Mouse (Mus musculus) kidney, postnatal 4 days (tissue): ENCODE measurements around the gene Napb.
A peak's percentile ranks its signal among the peaks of the same experiment; 100 is the strongest.
"Not testable (repeated sequence)": the region's sequence is repeated elsewhere in the genome, so short reads cannot be mapped to it uniquely, and the experiment has no call there.

Experiments used
- DNase-seq, 2 experiments: peaks; one replicate each; pipeline ENCODE4 v3.0.0; 2021; ENCODE audit warnings: mixed read lengths in 2 of 2

The Napb gene

DNA sequence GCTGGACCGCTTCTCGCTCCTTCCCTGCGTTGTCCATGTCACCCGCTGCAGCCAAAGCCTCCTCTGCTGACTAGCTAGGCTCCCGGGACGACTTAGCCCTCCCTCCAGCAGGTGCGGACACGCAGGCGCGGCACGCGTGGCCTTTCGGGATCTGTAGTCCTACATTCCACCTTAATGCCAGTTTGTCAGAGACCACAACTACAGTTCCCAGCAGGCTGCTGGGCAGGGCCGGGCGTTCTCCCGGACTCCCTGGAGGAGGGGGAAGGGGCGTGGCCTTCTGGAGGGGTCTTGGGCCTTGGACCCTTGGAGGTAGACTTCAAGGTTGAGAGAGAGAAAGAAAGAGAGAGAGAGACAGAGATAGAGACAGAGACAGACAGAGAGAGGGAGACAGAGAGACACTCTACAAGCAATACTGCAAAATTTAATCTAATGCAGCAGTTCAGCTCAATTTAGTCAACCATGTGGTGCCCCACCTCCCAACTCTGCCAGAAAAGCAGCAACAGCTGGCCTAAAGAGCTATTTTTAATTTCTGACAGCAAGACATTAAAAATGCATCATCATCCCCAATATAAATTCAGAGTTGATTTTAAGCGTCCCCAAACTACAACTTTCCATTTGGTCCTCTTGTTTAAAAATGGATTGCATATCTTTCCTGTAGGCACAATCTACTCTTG, at the start of gene Napb:
Gene Napb, minus strand, starts transcription at position 141 of the 674 bp plus-strand sequence.
- DNase-seq = peak; percentile 94 to 95

DNA sequence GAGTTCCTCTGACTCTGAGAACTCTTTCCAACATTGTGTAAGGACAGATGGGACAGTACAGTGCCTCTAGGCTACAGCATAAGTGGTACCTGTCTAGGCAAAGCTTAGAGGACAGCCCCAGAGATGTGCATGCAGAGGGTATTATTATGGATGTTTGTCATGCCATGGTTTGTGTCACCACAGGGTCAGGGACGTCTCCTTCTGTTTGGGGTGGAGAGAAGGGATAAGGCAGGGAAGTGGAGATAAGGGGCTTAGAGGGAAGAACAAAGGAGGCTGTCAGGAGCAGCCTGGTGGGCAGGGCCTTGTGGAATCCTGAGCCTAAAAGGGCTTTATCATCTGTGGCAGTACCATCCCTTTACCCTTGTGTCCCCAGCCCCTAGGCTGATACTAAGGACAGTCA, 49.4 kb upstream of the Napb start, which contains the start of gene 8030411F24Rik:
Gene 8030411F24Rik, plus strand, starts transcription at position 301 of the 400 bp plus-strand sequence.
- DNase-seq = no peak

- DNase-seq = not testable (repeated sequence)
These were observed 39.1 kb upstream of the Napb start, which contains the start of gene Cst11 for GRCm38 (mm10) chr2:148771397-148771796. TSS of gene Cst11 (minus strand) at chr2:148771497.

GRCm38 (mm10) chr2:148763648-148764388, 31.6 kb upstream of the Napb start:
- DNase-seq = no peak

GRCm38 (mm10) chr2:148754310-148754846, 22.1 kb upstream of the Napb start:
- DNase-seq = no peak

DNA sequence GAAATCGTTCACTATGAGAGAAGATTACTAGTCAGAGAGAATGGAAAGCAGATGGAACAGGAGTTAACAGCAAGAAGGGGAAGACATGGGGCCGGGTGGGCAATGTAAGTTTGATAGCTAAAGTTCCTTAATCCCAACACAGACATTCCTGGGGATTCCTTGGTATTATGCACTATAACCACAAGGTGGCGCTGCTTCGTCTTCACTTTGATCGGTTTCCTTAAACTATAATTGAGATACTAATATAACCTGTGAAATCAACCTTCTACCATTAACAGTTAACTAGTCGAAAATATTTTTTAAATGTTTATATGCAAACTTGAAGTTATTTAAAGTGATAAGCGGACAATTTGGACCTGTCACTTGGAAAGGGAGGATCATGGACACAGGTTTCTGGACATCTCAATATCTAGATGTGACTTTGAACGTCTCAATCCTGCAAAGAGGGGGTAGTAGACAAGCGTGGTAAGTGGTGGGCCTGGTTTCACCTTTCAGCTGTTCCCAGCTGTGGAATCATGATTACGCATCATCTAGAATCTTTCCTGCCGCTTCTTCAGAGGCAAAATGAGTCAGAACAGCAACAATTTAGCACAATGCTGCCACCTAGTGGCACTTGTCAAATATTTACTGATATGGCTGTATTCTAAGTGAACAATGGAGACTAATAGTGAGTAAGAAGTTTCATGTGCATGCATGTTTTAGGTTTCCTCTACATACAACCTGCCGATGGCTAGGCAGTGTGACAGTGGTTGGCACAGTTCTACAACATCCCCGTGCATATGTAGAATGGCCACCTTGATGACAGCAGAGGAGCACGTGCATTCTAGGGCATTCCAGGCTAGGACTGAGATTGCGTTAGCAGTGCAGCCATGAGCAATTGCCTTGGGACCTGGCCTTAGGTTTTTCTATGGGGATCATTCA, 19.9 kb upstream of the Napb start:
- peak; percentile 68 to 79 for DNase-seq

DNA sequence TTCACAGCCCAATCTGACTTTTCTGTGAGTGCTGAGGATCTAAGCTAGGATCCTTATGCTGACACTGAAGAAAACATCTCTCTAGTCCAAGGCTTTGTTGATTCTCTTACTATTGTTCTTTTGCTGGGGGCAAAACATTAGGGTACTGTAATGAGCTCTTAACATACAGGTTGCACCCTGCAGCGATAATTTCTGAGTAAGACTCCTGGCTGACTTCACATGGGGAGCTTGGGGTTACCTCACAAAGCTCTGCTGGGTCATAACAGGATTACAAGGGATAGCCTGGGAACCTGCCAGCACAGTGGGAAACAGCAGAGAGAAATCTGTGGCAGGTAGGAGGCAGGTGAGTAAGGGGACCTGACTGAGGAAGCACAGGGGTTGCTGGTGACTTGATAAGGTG, 17.8 kb upstream of the Napb start, which contains the start of gene Cstl1:
Gene Cstl1, plus strand, starts transcription at position 301 of the 400 bp plus-strand sequence.
- no peak for DNase-seq

DNA sequence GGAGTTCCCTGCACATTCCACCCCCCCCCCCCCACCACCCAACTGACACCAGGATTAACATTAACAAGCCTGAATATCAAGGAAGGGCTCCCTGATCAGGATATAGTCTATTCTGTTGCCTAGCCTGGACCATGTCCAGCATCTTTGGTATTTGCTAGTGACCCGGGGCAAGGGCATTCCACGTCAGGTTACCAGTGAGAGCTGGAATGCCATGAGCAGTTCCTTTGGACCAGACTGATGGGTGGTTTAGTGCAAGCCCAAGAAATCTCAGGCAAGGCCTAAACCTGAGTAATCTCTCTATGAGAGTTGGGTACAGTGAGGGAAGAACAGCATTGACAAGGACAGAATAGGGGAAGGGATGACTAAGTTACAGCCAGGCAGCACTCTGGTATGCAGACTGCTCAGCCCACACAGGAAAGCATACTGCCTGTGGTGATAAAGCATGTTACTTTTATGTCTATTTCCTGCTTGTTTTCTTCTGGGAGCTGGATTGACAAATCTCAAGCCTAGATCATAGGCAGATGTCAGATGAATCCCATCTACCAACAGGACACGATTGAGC, 11.7 kb upstream of the Napb start:
- DNase-seq = no peak

GRCm38 (mm10) chr2:148743001-148743400, 10.7 kb upstream of the Napb start:
- DNase-seq = no peak

- DNase-seq = peak; percentile 19 to 37
These were observed 497 bp downstream of the Napb start for GRCm38 (mm10) chr2:148731614-148732326.

GRCm38 (mm10) chr2:148719271-148719995, 12.8 kb downstream of the Napb start:
- no peak for DNase-seq

DNA sequence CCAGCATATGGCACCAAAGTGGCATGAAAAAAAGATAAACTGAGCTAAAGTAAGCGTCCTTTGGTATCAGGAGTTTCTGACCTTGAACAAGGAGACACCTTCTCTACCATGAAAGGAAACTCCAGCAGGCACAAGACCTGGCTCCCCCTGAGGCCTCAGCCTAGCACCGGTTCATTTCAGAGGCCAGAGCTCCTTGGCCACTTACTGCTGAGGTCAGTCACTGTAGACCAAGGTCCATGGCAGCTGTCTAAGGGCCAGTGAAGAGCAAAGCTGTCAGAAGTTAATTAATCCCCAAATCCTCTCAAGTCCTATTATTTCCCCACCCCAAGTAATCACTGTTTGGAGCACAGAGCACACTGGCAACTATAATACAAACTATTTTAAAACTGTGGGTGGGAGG, 15.2 kb downstream of the Napb start:
- DNase-seq = no peak

DNA sequence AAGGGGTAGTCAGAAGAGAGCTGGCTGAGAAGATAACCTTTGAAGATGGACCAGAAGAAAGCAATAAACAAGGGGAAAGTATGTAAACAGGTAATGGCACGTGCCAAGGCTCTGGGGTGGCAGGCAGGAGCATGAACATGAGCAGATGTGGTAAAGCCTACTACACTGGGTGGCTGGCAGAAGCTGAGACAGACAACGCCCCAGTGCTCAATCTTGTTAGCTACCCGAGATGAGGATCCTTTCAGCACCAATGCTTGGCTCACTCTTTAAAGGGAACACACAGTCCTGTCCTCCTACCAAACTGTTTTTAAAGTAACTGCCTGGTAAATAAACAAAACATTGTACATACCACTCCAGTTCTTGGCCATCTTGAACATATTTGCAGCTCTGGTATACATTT, 19.9 kb downstream of the Napb start:
- DNase-seq = no peak

- no peak for DNase-seq
These were observed 25.1 kb downstream of the Napb start for GRCm38 (mm10) chr2:148707202-148707530.

DNA sequence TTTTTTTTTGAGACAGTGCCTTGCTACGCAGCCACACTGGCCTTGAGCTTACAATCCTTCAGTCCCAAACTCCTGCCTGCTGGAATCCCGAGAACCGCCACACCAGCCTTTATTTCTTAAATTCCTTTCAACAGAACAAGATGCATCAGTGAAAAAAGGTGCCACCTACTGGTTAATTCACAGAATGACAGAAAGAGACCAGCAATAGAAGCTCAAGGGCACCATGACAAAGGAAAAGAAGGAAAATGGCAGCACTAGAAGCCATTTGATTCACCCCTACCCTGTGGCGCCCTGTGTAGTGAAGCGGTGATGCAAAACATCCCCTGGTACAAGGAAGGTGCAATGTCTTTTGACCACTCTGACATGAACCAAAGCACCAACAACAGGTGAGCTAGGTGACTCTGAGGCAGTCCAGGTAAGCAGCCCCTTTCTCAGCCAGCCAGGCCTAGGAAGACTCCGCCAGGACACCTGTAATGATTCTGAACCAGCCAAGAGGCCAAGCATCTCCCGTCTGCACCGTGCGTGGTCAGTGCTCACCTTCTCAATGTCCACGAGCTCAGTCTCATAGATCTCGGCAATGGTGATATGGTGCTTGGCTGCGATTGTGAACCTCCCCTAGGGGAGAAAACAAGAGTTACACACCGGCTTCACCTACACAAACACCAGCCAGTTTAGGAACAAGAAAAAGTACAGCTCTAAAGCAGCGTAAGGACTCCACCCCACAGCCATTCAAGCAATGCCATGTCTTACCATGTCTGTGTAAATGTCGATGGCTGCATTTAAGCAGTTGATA, 25.7 kb downstream of the Napb start:
- no peak for DNase-seq

GRCm38 (mm10) chr2:148698571-148698970, 33.7 kb downstream of the Napb start:
- DNase-seq = no peak

- DNase-seq = no peak
These were observed 41.5 kb downstream of the Napb start for GRCm38 (mm10) chr2:148690781-148691180.

DNA sequence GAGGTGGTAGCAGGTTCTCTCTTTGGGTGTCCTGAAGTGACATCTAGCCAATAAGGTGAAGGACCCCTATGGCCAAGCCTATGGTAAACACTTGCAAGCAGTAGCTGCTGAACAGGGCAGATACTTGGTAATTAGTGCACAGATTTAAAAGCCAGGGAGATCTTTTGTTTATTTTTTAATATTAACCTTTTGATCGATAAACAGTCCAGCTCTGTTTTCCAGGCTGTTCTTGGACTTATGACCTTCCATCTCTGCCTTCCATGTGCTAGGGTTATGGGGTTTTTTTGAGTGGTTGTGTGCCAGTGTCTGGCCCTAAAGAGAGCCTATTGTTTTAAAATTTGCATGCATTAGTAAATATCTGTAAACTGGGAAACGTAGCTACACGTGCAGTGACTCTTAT, 42.0 kb downstream of the Napb start:
- DNase-seq = no peak

- DNase-seq = no peak
These were observed 42.7 kb downstream of the Napb start for GRCm38 (mm10) chr2:148689444-148690140.

- DNase-seq = no peak
These were observed 44.3 kb downstream of the Napb start for GRCm38 (mm10) chr2:148687971-148688370.
